Mouse (Mus musculus): ENCODE data around the gene Pdx1. TPM values are rescaled to one million over a fixed set of nuclear protein-coding genes. Genes with fewer than 3 reads are reported as not detected.

The Pdx1 gene
- total and polyA plus RNA-seq, 3 experiments: not detected

DNA sequence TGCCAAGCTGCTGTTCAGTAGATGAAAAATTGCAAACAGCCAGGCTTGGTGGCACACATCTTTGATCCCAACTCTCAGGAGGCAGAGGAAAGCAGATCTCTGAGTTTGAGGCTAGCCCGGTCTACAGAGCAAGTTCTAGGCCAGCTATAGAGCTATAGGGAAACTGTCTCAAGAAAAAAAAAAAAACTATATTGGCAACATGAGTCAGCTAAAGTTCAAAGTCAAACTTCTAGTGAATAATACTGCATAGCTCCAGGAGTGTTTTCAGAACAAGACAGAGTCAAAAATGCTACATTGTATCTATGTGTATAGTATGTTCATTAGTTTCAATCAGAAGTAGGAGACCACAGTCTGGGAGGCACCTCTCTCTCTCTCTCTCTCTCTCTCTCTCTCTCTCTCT is 9.6 kb upstream of the Pdx1 start:
- Histone ChIP-seq H3K9ac (ENCODE audit: insufficient read depth, low read depth) (no peak overlapping the region), H3K36me3 (replicated peaks in 1 of 2; ENCODE audit: control insufficient read depth in 1 of 2, insufficient read depth in 1 of 2, low read length in 1 of 2) (no peaks in the 10 kb centered on the region), H3K27me3 (replicated peaks) (peaks cover 2% of the 10 kb centered on the region), H3K4me1 (ENCODE audit: control insufficient read depth in 1 of 2, insufficient read depth in 2 of 2) (peaks cover 0 to 10% of the 10 kb centered on the region in 2 experiments; a peak in 2 of 4 replicates), H3K9me3 (replicated peaks; ENCODE audit: low read length) (peaks cover 5% of the 10 kb centered on the region), H3K4me3 (replicated peaks in 1 of 3; ENCODE audit: low read depth in 2 of 3, low read length in 2 of 3, poor library complexity in 1 of 3) (no peak overlapping the region), H3K4me2 (ENCODE audit: insufficient read depth, low read depth, poor library complexity, severe bottlenecking) (no peak overlapping the region), H3K79me2 (replicated peaks; ENCODE audit: control insufficient read depth, extremely low read depth, insufficient read depth, poor library complexity, severe bottlenecking) (no peaks in the 10 kb centered on the region), H3K27ac (ENCODE audit: insufficient read depth, low read depth) (no peak overlapping the region)
- TF ChIP-seq NELFE (IDR thresholded peaks at IDR 0.05; ENCODE audit: low read depth, low read length) (no peak), PAX5 (IDR thresholded peaks at IDR 0.05; ENCODE audit: low read length) (no peak), POLR2A (IDR thresholded peaks at IDR 0.05; ENCODE audit: low read depth, low read length) (no peak), TBP (conservative IDR thresholded peaks at IDR 0.05; ENCODE audit: low read depth, low read length) (no peak), GABPA (IDR thresholded peaks at IDR 0.05; ENCODE audit: insufficient replicate concordance, low read depth, low read length) (no peak), MEF2A (IDR thresholded peaks at IDR 0.05; ENCODE audit: borderline replicate concordance, low read depth, low read length) (no peak), JUN (IDR thresholded peaks at IDR 0.05; ENCODE audit: insufficient read depth, low read depth, low read length) (no peak), HCFC1 (IDR thresholded peaks at IDR 0.05; ENCODE audit: low read depth, low read length) (no peak), ZC3H11A (IDR thresholded peaks at IDR 0.05; ENCODE audit: low read depth, low read length) (no peak), POLR2AphosphoS2 (IDR thresholded peaks at IDR 0.05; ENCODE audit: low read depth, low read length) (no peak), ETS1 (conservative IDR thresholded peaks at IDR 0.05; ENCODE audit: low read depth, low read length) (no peak), ZNF384 (IDR thresholded peaks at IDR 0.05; ENCODE audit: low read depth, low read length) (no peak), UBTF (IDR thresholded peaks at IDR 0.05; ENCODE audit: low read depth, low read length) (no peak), RCOR1 (conservative IDR thresholded peaks at IDR 0.05; ENCODE audit: low read depth, low read length) (no peak)
- in situ Hi-C loops (cut with MboI; ENCODE audit: low pct_ligation_motif_present, low pct_unique_long_range_greater_than_20kb, low sequenced_read_pairs): no loop called here
- no peak for DNase-seq (ENCODE audit: extremely low read depth)
- dilution Hi-C loops (cut with MboI; ENCODE audit: extremely low pct_ligation_motif_present, extremely low pct_unique_long_range_greater_than_20kb, low sequenced_read_pairs): no loop called here

GRCm38 (mm10) chr5:147260778-147261177 is 9.0 kb upstream of the Pdx1 start:
- Histone ChIP-seq H3K27me3 (replicated peaks) (peaks cover 2% of the 10 kb centered on the region), H3K36me3 (replicated peaks in 1 of 2; ENCODE audit: control insufficient read depth in 1 of 2, insufficient read depth in 1 of 2, low read length in 1 of 2) (no peaks in the 10 kb centered on the region), H3K9me3 (replicated peaks; ENCODE audit: low read length) (peaks cover 5% of the 10 kb centered on the region), H3K9ac (ENCODE audit: insufficient read depth, low read depth) (no peak overlapping the region), H3K4me1 (ENCODE audit: control insufficient read depth in 1 of 2, insufficient read depth in 2 of 2) (peaks cover 0 to 10% of the 10 kb centered on the region in 2 experiments; a peak in 2 of 4 replicates), H3K79me2 (replicated peaks; ENCODE audit: control insufficient read depth, extremely low read depth, insufficient read depth, poor library complexity, severe bottlenecking) (no peaks in the 10 kb centered on the region), H3K4me2 (ENCODE audit: insufficient read depth, low read depth, poor library complexity, severe bottlenecking) (no peak overlapping the region), H3K27ac (ENCODE audit: insufficient read depth, low read depth) (no peak overlapping the region), H3K4me3 (replicated peaks in 1 of 3; ENCODE audit: low read depth in 2 of 3, low read length in 2 of 3, poor library complexity in 1 of 3) (no peak overlapping the region)
- TF ChIP-seq CTCF (conservative IDR thresholded peaks at IDR 0.05 in 1 of 2, IDR thresholded peaks at IDR 0.05 in 1 of 2; ENCODE audit: low read depth in 2 of 2, low read length in 2 of 2): no peak
- TF ChIP-seq ETS1 (conservative IDR thresholded peaks at IDR 0.05; ENCODE audit: low read depth, low read length): no peak
- no peak for TF ChIP-seq TCF12 (IDR thresholded peaks at IDR 0.05; ENCODE audit: low read depth, low read length)
- no peak for TF ChIP-seq MAFK (IDR thresholded peaks at IDR 0.05; ENCODE audit: insufficient replicate concordance, low read length)
- no peak for TF ChIP-seq RAD21 (IDR thresholded peaks at IDR 0.05; ENCODE audit: low read depth, low read length)
- TF ChIP-seq EP300 (IDR thresholded peaks at IDR 0.05; ENCODE audit: low read length): no peak
- no peak for TF ChIP-seq GABPA (IDR thresholded peaks at IDR 0.05; ENCODE audit: insufficient replicate concordance, low read depth, low read length)
- no peak for TF ChIP-seq POLR2AphosphoS2 (IDR thresholded peaks at IDR 0.05; ENCODE audit: low read depth, low read length)
- no peak for TF ChIP-seq JUND (conservative IDR thresholded peaks at IDR 0.05; ENCODE audit: low read depth, low read length)
- no peak for TF ChIP-seq BHLHE40 (IDR thresholded peaks at IDR 0.05; ENCODE audit: low read depth, low read length)
- no peak for TF ChIP-seq MEF2A (IDR thresholded peaks at IDR 0.05; ENCODE audit: borderline replicate concordance, low read depth, low read length)
- no peak for TF ChIP-seq POLR2A (IDR thresholded peaks at IDR 0.05; ENCODE audit: low read depth, low read length)
- no peak for TF ChIP-seq KAT2A (IDR thresholded peaks at IDR 0.05; ENCODE audit: insufficient replicate concordance, low read length)
- DNase-seq (ENCODE audit: extremely low read depth): no peak
- dilution Hi-C loops (cut with MboI; ENCODE audit: extremely low pct_ligation_motif_present, extremely low pct_unique_long_range_greater_than_20kb, low sequenced_read_pairs) (no loop called here), in situ Hi-C loops (cut with MboI; ENCODE audit: low pct_ligation_motif_present, low pct_unique_long_range_greater_than_20kb, low sequenced_read_pairs) (no loop called here)
